Mouse (Mus musculus): ENCODE measurements around the gene Cnot10.

GRCm38 (mm10) chr9:114679944-114680343 lies 40.0 kb upstream of the Cnot10 start:
- TF ChIP-seq CTCF (IDR thresholded peaks at IDR 0.05 in 2 of 3, conservative IDR thresholded peaks at IDR 0.05 in 1 of 3; ENCODE audit: control insufficient read depth in 1 of 3, insufficient read depth in 1 of 3, low read depth in 2 of 3, low read length in 3 of 3, poor library complexity in 1 of 3, severe bottlenecking in 1 of 3) (no peak), BHLHE40 (IDR thresholded peaks at IDR 0.05; ENCODE audit: borderline replicate concordance, low read depth, low read length) (no peak), NELFE (IDR thresholded peaks at IDR 0.05; ENCODE audit: low read depth, low read length) (no peak), POLR2A (IDR thresholded peaks at IDR 0.05; ENCODE audit: control insufficient read depth in 1 of 2, insufficient read depth in 1 of 2, low read depth in 1 of 2, low read length in 2 of 2, poor library complexity in 1 of 2) (no peak), USF1 (IDR thresholded peaks at IDR 0.05; ENCODE audit: low read depth, low read length) (no peak)
